Mouse (Mus musculus) thymus, adult 2 months (tissue): Measurements from ENCODE around the gene Osgin1.

Experiments used
- CTCF ChIP-seq: fragments of 200-500 bp; IDR thresholded peaks from 2 replicates; pipeline ENCODE4 v1.5.1; 2012; ENCODE audit warnings: mild to moderate bottlenecking, control low read depth, low read length, moderate library complexity, borderline replicate concordance; ENCODE audit not compliant: control insufficient read depth, poor library complexity, insufficient read depth; ENCODE audit errors: extremely low read depth
- POLR2A ChIP-seq: fragments of 200-500 bp; IDR thresholded peaks from 2 replicates; pipeline ENCODE4 v1.6.1; 2012; ENCODE audit warnings: mild to moderate bottlenecking, low read length, control low read depth, moderate library complexity; ENCODE audit not compliant: control insufficient read depth, poor library complexity, insufficient read depth; ENCODE audit errors: extremely low read depth

DNA sequence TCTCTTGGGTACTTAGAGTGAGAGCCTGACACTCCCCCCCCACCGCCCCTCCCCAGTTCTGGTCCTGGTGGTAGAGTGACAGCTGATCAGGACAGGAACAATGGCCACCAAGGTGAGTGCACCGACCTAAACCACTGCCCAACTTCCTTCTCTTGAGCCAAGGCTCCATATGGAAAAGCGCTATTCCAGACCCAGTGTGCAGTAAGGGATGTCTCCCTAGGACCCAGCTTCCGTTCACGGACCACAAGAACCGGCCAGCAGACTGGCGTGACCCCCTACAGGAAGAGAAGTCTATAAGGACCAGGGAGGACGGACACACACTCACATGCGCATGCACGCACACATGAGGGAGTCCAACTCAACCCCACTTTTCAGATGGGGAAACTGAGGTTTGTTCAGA lies 2.4 kb downstream of the Osgin1 start:
- TF ChIP-seq CTCF (no peak), POLR2A (no peak)
